Mouse (Mus musculus): ENCODE data around the gene Fam196a.
A peak's percentile ranks its signal among the peaks of the same experiment; 100 is the strongest.

Fam196a gene

DNA sequence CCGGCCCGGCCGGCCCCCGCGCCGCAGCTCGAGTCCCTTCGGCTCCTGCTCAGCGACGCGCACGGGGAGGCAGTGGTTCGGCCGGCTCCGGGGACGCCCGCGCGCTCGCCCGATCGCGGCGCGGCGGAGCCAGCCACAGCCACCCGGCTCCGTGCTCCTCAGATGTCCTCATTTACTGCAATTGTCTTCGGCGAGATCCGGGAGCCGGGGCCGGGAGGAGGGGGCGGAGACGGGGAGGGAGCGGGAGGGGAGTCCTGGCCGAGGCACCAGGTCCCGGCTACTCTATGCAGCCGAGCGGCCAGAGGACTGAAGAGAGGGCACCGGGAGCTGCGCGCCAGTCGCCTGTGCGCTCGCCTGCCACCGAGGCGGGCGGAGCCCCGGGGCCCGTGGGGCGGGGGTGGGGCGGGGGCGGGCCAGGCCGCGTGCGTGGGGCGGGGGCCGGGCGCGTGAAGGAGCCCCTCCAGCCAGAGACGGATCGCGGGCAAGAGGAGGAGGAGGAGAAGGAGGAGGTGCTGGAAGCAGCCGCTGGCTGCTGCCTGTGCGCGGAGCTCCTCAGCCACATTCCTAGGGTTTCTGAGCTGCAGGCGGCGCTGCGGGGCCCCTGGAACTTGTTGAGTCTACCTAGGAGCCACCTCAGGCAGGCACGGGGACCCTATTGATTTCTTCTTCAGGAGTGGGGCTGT, at the start of gene Fam196a:
Fam196a (minus strand) TSS at position 504 of the 683 bp plus-strand sequence.
- peak; percentile 81 for DNase-seq

DNA sequence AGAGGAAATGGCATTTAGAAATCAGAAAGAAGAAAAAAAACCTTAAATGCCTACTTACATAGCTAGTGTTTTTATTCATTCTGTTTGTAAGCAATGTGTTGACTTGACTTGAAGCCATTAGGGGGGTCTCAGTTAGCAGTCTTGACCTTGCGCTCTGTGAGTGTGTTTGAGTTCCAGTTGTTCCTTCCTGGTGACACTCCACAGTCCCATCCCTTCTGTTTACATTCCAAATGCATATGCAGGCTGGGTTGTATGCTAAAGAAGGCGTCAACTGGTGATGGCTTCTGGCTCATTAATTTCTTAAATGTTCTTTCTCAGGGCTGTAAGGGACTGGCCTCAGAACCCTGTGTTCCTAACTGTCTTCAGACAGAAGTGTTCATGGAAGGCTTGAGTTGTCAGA, 23.4 kb upstream of the Fam196a start:
- DNase-seq: no peak

DNA sequence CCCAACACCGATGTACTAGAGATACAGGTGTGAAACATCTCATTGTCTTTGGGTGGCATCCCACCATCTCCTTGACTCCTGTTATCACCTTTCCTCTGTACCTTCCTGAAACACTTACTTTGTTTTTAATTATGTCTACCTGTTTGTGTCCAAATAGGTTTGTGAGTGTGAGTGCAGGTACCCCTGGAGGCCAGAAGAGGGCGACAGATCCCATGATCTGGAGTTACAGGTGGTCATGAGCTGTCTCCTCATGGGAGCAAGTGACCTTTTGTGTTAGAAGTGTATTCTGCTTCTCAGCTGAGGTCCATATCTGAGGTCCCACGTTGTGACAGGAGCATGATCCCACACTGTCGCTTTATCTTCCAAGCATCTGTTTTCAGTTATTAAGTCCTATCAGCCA, 22.6 kb upstream of the Fam196a start:
- DNase-seq: no peak

DNA sequence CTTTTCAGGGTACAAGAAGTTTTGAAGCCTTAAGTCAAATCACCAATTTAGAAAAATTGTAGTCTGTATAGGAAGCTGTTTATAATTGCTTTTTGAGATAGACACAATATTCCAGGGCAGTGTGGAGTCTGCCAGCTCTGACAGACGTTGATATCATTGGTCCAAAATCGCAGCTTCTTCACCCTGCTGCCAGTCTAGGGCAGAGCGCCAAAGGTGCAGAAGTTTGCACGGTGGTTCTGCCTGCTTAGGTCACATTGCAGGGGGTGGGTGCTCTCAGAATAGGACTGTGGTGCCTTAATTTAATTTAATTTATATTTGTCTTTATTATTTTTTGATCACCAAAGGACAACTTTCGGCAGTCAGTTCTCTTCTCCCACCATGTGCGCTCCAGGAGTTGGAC, 20.9 kb upstream of the Fam196a start:
- DNase-seq: no peak

DNA sequence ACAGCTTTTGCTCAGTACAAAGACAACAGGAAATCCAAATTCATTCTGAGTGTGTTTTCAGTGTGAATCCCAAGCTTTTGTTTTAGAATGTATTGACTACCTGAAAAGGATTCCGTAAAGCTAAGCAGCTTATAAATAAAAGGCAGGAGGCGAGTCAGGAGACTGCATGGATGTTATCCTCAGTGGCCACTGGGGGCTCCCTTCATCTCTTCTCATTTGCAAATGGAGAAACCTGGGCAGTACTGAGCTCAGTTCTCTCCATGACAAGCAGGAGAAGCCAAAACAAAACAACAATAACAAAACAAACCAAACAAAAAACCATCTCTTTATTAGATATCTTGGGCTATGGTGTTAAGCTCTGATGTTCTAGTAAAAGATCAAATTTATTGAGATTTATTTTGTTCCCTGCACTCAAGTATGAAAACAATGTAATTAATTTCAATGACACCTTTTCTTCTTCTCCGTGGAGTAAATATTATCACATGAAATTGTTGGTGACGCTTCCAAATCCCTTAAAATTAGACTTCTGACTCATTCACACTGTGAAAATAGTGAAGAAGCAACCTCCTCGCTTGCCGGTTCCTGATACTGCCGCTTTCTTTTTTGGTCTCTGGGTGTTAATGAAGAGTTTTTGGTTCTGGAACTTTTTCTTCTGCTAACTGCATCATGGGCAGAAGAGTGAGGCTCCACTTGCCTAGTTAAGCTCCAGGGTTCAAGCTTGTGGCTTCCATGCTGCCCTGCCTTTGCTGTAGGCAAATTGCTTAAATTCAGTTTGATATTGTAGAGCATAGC, 7.9 kb upstream of the Fam196a start:
- DNase-seq: no peak

DNA sequence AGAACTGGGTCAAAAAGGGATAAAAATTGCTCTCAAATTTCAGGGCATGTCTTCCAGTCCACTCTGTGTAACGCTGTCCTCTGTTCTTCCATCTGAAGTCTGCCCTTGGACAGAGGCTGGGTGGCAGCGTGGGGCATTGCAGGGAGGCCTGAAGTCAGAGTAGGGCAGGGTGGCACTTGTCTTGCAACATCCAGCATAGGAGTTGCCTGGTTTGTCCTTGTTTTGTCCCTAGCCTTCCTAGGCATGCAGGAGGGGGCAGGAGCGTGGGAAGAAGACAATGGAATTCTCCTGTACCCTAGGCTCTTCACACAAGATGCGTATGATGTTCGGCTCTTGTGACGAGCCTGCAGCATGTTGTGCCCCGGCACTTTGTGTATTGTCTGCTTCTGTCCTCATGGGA, 5.5 kb upstream of the Fam196a start:
- no peak for DNase-seq

DNA sequence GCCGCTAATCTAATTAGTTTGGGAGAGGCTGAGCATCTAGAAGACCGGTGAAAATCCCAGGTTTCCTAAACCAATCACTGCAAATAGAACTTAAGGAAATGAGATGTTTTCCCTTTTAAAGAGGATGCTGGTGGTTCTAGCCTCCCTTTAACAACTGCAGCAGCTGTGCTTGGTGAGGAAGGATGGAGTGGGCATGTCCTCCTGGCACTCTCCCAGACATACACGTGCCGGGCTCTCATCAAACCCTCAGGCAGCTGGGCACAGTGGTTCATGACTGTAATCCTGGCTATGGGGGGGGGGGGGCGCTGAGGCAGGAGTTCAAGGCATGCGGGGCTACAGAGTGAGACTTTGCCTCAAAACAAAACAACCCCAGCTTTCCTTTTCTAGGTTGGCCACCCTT, 4.8 kb upstream of the Fam196a start:
- no peak for DNase-seq

DNA sequence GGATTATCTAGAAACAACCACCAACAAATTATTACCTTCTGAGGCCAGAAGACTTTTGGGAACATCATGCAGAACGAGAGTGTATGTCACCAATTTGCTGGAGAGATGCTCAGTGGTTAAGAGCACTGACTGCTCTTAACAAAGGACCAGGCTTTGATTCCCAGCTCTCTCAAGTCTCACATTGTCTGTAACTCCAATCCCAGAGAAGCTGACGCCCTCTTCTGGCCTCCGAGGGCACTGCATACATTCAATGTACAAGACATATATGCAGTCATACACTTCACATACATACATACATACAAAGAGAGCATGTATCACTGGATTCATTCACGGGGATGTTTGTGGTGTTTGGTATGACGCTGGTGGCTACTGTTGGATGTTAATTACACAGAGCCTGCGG, 3.7 kb upstream of the Fam196a start:
- no peak for DNase-seq

DNA sequence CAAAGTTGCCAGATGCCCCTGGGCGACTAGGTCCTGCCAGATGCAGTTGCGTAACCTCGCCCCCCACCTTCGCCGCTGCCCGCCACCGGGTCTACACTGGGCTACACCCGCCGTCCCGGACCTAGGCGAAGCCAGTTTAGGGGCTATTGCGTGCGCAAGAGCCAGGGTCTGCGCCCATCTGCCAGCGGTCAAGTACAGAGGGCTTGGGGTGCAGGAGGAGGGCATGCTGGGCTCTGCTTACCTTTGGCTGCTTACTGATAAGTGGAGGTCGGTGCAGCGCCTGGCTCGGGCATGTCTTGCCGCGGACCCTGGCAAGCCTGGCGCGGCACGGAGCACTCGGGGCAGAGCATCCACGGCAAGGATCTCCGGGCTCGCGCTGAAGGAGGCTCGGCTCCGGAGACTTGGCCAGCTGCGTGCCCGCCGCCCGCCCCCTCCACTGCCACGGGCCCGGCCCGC, 731 bp downstream of the Fam196a start:
- DNase-seq: peak; percentile 41

DNA sequence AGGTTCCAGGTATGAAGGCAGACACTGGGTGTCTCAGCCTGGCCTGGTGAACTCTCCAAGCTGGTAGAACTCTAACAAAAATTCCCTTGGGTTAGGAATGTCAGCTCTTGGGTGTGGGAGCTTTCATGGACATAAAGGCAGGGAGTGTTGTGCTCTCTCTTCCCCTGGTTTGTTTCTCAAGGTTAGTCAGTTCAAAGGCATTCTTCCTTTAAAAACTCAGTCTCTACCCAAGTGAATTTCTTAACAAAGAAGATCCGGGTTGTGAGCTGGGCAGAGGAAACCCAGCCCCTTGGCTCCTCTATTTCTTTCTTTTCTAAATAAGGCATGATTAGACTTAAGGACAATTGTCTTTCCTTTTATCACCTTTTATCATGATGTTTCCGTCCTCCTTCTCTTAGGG, 6.3 kb downstream of the Fam196a start:
- DNase-seq: no peak

DNA sequence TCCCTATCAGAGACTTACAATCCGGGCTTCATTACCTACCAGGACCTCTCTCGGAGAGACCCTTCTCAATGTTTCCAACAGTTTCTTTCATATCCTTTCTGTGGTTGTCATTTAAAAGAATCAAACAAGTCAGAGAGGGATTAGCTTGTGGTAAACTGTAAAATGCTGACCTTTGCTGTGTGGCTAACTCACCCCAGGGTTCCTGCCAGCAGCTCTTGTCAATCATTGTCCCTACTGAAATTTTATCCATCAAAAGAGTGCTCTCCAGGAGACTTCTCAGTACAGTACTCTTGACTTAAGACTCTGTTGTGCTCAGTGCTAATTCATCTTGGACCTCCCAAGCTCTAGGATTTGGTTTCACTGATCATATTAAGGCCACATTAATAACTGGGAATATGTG, 36.2 kb downstream of the Fam196a start:
- no peak for DNase-seq

DNA sequence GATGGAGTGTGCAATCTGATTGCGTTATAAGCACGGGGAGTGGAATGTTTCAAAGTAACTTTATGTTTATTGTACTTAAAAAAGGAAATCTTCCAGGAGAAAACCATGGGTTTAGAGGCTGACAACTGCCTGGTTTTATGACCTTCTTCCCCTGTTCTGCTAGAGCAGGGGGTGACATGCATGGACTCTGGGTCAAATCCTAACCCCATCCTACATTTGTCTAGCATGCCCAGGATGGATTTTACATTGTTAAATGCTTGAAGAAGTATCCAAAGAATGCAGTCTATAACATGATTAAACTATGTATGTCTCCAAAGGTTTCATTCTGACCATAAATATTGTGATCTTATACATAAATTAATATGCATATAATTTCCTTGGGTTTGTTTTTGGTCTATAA, 38.8 kb downstream of the Fam196a start:
- DNase-seq: no peak

DNA sequence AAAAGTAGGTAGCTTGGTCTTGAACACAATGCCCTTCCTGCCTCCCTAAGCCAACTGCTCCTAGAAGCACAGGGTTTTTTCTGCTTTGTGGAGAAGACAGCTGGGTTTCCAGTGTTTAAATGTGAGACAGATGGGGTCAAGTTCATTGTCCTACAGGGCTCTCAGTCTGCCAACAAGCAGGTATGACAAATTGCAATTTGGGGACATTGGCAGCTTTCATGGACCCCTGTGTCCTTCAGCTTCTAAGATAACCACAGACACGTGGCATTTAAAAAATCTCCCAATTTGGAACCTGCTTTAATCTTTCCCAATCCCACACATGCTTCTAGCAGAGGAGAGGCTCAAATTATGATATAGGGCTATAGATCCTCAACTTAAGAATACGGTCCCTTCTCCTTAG, 43.6 kb downstream of the Fam196a start:
- no peak for DNase-seq

DNA sequence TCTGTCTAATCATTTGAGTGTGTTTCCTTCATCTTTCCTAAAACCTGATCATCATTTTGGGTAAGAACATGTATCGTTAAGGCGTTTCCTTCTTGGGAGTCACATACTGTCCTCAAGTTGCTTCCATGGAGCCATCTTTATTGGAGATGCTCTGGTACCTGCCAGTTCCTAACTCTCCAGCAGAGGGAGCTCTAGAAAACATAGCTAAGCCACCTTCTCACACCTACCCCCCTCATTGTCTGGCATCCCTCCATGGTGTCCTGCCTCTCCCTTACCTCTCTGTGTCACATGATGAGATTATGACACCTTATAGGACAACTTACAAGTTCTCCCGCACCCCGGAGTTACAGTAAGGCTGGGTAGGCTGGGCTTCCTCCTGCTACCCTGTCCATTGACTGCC, 45.3 kb downstream of the Fam196a start:
- no peak for DNase-seq

DNA sequence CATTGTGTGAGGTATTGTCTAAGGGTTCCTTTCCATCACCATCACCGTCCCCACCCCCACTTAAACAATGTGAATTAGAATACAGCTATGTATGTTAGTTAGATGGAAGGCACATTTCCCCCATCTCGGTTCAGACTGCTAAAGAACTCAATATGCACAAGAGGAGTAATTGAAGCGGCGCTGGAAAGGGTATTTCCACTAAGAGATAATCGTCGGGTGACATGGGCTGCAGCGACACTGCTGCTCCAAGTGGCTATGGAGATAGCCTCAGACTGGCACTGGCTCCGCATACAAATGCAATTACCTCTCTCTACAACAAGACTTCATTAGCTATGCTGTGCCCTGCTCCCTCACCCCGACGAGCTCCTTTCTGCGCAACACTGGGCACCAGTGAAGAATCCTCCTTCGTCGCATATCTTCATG, 45.8 kb downstream of the Fam196a start:
- no peak for DNase-seq

DNA sequence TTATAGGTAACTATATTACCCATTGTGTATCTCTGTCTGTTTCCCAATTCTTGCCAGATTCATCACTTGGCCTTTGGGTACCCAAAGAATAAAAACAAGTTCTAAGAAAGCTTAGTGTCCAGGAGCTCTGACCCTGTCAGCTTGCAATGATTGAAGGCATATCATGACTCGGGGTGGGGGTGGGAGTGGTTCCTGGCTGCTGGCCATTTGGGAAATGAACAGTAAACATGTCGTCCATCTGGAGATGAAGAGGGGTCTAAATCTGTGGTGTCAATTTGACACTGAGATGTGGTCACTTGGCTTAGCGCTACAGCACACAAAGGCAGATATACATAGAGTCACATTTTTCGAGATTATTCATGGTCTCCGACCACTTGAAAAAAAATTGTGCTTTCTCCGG, 54.7 kb downstream of the Fam196a start:
- DNase-seq: no peak

DNA sequence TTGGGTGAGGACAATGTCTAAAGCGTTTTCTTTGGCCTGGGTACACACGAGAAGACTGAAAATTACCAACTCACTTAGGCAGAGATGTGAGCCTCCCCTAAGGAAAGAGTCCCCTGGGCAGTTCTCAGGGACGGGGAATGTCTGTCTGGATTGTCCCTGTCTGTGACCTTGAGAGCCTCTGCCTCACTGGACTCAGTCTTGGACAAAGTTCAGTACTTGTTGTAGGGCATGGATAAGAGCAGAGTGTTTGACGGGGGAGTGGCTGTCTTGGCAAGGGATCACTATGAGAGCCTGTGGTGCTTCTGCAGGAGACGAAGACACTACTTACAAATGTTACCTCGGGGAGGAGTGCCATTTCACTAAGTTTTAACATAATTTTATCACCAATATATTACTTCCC, 57.8 kb downstream of the Fam196a start:
- no peak for DNase-seq

DNA sequence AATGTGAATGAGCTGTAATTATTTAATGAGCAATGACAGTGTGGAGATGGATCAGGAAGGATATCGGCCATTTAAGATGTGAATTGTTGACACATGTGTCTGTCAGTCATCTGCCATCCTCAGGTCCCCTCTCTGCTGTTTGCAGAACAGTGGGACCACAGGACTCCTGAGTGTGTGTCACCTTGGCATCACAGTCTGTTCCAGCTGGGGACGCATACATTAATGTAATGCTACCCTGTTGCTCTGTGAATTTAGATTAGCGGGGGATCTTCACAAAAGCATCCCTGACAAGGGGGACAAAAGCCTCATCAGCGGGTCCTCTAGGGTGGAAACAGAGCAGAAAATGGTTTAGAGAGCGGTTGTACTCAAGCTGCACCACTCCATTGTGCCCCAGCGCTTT, 59.2 kb downstream of the Fam196a start:
- DNase-seq: no peak

DNA sequence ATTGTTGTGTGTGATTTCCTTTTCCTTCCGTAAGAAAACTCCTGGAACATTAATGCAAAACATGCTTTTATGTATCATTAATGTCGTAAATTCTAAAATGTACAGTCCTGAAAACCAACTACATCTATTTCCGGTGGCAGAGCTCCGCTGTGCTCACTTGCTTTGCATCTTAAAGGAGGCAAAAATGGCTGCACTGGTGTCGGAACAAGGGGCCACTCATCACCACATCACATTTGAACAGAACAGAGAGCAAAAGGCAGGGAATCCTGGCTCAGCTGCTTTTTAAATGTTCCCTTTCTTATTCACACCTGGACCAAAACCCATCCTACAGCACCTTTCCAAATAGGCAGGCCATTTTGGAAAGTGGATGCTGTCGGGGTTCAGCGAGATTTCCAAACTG, 65.2 kb downstream of the Fam196a start:
- no peak for DNase-seq

DNA sequence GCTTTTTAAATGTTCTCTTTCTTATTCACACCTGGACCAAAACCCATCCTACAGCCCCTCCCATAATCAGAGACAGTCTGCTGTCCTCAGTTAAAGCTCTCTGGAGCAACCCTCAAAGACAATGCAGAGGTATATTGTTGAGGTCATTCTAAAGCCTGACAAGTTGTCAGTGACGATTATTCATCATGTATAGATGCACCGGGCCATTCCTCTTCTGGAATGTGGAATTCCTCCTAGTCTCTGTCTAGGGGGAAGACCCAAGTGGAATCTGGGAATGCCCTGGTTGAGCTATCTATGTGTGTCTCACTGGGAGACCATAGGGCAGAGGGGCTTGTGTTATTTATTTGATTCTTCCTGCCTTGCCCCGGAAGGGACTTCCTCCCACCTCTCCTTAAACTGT, 65.7 kb downstream of the Fam196a start:
- DNase-seq: no peak

DNA sequence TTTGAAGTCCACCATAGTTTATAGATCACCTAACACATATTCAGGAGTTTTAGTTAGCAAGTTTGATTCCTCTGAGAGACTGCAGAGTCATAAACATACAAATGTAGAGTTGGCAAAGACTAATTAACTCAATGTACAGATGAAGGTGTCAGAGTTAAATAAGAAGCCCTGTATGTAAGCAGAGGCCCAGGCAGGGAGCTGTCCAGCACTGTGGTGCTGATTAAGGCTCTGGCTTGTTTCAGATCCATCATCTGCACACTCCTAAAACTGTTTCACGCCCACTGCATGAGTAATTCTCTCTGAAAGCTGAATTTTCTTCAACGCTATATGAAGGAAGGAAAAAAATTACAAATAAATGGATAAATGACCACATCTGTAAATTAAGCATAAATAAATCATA, 74.1 kb downstream of the Fam196a start:
- DNase-seq: no peak

DNA sequence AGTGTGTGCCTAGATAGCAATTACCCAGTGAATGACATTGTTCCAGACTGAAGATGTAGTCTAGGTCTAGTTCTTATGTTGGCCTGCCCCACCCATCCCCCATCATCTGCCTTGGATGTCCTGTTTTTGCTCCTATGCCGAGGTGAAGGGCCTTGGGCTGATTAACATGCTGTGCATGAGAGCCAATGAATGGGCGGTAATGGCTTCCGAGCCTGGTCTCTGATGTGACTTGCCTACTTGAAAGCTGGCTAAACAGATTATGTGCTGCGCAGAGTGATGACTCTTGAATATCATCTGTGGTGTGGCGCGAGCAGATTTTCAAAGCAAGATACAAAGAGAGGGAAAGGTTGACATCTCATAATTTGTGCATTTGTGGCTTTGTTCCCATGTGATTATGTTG, 76.2 kb downstream of the Fam196a start:
- DNase-seq: no peak

DNA sequence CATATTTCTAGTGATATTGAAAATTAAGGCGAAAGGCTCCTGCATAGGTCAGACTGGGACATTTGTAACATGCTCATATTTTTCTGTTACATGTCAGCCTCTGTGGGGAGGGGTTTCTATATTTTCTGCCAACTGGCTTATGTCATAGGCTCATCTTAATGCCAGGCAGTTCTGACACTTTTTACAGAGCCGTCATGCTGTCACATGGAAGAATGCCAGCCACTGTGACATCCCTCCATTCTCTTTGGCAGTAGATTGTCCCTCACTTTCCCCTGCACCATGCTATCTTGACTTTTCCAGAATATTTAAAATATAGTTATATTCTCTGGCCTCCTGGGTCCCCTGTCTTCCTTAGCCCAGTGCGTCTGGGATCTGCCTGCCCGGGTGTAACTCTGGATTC, 95.5 kb downstream of the Fam196a start:
- DNase-seq: no peak

DNA sequence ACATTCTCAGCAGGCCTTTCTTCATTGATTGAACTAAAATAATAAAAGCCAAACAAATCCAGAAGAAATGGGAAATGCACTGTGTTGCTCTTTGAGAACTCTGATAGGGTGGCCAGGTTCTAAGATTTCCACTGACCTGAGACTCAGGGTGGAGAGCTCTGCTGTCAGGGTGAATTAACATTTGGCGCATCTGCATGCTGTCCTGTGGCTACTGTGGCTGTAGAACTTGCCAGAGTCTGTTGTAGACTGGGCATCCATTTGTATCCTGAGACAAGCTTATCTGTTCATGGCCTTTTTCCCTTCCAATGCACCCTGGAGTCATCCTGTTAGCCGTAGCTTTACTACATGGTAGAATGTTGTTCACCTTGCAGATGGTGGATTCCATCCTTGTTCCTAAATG, 98.2 kb downstream of the Fam196a start:
- DNase-seq: no peak
